Mouse (Mus musculus) lung, adult 2 months (tissue): Measurements from ENCODE around the gene Pex11a.

ENCODE experiments used
- CTCF ChIP-seq: fragments of 200-500 bp; IDR thresholded peaks from 2 replicates; pipeline ENCODE4 v1.5.1; 2011; ENCODE audit warnings: mild to moderate bottlenecking, low read length, control low read depth; ENCODE audit not compliant: insufficient read depth
- POLR2A ChIP-seq: fragments of 200-500 bp; IDR thresholded peaks from 2 replicates; pipeline ENCODE4 v1.6.1; 2011; ENCODE audit warnings: low read depth, mild to moderate bottlenecking, control low read depth, low read length, borderline replicate concordance; ENCODE audit errors: extremely low read depth

DNA sequence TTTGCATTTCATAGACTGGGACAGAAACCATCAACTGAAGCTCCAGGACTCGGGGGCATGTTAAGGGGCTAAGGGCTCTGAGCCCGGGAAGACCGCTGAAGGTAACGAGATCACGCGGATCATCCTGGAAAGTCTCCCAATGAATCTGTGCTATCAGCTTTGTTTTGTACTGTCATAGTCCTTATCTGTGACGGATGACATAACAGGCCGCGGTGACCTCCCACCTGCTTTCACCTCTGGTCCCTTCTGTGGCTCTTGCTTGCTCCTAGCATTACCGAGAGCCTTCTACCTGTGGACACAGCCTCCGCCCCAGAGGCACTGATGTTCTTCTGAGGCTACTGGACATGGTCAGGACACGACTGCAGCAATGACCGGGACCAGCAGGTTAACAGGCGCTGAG is 6.4 kb downstream of the Pex11a start:
- TF ChIP-seq CTCF (no peak), POLR2A (no peak)
